Mouse (Mus musculus) right cerebral cortex, adult 18-20 months (tissue): ENCODE measurements around the gene Rgs3.

Experiments used
- DNase-seq: peaks from one replicate; pipeline ENCODE4 v3.0.0; 2022; ENCODE audit warnings: mixed read lengths

Rgs3 gene

DNA sequence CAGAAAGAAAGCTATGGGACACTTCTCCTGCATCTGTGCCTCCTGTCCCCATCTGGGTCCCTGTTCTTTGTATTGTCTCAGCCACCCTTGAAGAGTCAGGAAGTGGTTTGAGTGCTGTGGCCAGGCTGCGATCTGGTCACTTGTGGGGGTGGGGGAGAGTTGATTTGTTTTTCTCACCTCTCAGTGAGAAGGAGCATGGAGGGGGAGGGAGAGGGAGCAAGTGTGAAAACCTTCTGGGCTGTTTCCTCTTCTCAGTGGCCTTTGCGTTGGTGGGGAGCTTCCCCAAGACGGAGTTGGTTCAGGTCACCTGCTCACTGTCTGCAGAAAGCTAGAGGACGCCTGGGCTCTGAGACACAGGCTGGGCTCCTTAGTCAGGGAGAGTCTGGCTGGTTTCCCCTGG, 70.3 kb downstream of the Rgs3 start:
- DNase-seq: no peak

DNA sequence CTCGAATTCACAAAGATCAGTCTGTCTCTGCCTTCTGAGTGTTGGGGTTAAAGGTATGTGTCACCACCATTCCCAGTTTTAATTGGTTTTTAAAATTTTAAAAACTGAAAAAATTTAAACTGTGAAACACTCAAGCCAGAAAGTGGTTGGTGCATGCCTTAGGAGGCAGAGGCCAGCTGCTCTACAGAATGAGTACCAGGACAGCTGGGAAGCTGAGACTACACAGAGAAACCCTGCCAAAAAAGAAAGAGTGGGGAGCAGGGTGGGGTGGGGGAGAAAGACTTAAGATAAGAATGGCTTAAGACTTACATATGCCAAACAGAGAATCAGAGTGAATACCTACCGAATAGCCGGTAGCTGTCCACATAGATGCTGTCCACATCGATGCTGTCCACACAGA, 73.6 kb downstream of the Rgs3 start:
- no peak for DNase-seq

DNA sequence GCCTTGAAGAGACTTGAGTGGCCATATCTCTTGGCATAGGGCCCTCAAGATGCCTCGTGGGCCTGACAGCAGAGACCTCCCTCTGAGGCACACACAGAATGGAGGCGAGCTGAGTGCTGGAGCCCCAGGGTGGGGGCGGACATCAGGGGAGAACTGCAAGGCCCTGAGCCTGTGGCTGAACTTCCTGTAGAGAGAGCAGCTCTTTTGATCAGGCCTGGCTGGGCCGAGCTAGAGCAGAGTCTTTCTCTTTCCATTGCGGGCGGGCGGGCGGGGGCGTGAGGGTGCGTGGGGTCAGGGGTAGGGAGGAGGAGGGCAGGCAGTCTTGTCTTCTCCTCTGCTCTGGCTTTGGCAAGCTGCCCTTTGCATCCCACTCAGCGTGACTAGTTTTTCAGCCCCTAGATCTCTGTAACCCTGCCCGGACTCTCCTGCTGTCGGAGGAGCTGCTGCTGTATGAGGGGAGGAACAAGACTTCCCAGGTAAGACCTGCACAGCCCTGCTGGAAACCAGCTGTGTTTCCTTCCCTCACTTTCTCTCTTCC, 74.5 kb downstream of the Rgs3 start:
- no peak for DNase-seq

DNA sequence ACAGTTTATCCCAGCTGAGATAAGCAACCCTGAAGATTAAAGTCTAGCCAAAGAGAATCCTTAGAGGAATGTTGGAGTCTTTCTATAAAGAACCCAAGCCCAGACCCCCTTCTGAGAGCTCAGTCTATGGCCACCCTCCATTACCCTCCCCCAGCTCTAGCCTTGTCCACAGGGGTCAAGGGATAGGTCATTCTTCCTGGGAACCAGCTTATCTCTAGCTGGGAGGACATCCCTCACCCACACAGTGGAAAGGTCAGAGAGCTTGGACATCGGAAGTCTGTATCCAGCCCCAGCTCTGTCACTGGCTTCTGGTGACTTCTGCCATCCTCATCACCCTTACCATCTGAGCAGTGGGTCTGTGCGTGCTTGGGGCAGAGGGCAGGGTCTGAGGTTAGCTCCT, 75.2 kb downstream of the Rgs3 start:
- DNase-seq: no peak

DNA sequence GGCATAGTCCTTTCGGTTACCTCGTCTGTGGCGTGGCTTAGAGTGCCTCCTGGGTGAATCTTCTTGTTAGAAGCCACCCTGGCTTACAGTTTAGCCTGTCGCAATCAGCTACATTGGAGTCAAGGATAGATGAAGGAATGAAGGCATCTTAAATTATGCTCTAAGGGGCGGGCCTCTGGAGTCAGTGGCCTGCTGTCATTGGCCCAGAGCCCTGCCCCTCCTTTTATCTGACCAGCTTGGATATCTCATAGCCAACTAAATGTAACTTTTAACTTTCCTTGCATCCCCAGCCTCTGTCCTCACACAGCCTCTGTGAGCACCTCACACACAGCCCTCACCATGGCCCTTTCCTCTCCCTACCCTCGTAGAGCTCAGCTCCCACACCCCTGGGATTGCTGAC, 76.4 kb downstream of the Rgs3 start:
- no peak for DNase-seq

DNA sequence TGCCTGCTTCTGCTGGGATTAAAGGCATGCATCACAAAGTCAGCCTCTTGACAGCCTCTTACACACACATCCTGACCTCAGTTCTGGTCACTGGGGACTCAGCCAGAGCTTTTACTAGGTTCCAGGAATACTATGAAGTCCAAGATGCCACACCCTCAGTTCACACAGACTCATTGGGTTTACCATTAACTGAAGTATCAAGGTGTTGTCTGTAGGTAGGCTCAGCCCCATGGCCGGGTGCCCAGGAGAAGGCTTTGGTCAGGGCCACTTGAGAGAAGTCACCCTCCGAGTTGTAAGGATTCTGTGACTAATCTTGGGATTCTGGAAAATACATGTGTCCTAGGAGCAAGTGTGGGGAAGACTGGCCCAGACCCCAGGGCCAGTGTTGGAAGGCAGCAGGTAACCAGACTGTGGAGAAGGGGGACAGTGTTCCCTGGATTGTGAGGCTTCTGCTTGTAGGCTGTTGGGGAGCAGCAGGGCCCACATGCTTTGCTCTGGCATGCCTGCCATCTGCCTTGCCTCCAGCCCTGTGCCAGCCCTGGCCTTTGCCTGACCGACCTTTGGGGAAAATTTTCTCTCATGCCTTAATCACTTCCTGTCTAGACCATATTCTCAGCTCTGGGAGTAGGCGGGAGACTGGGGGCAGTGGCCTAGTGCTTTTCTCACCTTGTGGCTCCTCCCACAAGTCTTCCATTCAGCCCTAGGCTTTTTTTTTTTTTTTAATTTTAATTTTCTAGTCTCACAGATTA, 78.4 kb downstream of the Rgs3 start:
- no peak for DNase-seq

DNA sequence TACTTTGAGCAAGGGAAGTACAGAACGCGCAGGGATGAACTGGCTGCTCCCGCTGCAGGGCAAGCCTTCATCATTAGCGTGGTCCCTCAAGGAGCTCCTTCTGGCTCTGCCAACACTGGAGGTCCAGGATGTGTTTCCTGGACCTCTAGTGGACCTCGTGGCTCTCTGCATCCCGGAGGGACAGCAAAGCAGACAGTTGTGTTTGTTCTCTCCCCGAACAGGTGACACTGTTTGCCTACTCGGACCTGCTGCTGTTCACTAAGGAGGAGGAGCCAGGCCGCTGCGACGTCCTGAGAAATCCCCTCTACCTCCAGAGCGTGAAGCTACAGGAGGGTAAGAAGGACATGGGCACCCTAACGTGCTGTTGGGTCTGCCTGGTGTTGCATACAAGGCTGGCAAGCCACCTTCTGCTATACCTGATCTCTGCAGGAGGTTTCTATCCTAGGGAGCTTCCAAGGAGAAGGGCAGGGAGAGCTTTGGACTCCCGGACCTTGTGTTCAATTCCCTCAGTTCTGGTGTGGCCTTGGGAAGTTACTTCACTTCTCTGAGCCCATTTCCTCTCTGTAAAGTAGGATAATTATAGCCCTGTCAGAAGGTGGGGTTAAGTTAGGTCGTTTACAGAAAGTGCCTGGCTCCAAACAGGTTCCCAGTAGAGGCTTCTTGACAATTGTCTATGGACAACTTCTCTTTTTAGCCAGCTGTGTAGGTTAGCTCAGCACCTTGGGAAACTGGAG, 81.0 kb downstream of the Rgs3 start:
- DNase-seq: no peak

DNA sequence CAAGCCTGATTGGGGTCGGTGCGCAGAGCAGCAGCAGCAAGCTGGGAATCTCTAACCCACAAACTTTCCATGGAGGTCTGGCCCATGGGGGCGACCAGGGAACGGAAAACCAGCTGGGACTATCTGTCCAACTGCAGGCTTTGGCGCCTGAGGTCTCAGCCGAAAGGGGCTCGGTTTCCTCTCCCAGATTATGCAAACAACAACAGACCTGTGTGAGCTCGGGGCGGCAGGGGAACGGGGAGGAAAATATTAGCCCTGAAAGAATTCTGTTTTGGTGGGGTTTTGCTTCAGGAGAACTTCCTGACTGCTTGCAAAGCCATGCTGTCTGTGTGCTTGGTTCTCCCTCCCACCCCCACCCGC, 81.6 kb downstream of the Rgs3 start:
- no peak for DNase-seq

DNA sequence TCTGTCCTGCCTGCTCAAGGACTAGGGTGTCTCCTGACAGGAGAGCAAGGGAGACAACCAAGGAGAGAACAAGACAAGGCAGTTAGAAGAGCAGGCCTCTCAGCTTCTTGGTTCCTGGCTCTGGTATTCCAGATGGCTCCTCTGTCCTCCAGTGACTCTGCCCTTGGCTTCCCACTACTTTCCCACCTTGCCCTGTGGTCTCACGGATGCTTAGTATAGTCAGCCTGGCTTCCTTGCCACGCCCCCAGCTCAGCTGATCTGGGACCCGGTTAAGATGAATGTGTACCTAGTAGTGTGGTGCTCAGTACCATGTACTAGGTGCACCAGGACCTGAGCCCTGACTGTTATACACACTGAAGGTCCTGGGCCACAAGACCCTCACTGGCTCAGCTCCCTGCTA, 82.0 kb downstream of the Rgs3 start:
- DNase-seq: no peak

DNA sequence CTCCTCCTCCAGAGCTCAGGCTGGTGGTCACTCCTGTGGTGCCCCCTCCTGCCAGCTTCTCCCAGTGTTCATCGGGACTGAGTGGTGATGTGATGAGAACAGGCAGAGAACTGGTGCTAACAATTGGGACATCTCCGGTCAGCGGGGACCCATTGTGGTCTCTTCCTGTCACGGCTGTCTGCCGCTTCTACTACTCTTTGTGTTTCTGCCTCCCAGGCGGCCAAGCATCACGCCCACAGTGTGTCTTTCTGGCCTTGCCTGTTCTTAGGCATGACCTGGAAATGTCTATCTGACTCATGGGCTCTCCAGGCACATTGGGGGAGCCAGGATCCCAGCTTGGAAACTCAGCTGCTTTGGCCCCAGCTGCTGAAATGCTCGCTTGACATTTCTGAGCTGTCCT, 83.8 kb downstream of the Rgs3 start:
- no peak for DNase-seq

DNA sequence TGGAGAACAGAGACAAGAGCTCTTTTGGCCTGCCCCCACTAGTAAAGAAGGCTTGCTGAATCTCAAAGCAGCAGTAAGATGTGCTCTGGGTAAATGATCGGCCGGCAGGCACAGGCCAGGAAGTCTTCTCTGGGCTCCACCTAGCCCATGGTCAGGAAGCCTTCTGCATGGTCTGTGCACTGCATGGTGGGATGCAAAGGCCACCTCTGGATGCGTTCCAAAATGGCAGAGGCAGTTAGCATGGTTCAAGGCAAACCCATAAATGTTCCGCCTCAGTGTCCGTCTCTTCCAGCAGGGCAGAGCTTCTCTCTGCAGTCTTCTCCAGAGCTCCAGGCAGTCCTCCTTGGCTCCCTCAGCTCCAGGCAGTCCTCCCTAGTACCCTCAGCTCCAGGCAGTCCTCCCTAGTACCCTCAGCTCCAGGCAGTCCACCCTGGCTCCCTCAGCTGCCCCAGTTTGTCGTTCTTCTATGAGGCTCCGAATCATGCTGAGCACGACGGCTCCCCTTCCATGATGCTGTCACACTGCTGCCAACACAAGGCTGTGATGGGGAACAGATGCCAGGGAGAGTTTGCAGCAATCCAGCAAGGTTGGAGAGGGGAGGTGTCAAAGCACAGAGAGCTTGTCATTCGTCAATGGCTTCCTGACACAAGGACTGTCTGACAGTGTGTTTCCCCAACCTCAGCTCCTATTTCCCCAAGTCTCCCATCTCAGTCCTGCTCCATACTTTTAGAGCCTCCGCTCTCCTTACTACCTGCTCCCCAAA, 84.6 kb downstream of the Rgs3 start:
- DNase-seq: peak; percentile 32

DNA sequence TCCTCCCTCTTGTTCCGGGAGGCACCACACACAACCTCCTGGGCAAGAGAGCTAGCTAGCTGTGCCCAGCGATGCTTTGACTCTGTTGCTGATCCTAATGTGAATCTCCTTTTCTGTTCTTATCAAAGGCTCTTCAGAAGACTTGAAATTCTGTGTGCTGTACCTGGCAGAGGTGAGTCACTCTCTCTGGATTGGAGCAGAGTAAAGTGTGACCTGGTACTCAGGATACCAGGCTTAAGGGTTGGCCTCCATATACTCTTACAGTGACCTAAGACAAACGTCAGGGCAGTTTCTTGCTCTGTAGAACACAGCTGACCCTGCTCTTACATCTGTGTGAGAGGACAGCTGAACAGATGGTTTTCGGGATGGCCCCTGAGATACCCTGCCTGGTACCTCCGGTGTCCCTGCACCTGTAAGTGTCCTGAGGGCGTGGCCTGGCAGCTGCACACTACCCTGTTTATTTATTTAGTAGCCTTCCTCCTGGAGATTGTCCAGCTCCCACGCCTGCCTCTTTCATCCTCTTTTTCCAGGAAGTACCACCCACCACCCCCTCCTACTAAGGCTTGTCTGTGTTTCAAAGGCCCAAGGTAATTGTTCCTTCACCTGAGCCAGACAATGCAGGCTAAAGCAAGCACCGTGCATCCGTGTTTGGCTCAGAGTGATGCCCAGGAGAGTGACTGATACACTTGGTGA, 87.1 kb downstream of the Rgs3 start:
- no peak for DNase-seq

DNA sequence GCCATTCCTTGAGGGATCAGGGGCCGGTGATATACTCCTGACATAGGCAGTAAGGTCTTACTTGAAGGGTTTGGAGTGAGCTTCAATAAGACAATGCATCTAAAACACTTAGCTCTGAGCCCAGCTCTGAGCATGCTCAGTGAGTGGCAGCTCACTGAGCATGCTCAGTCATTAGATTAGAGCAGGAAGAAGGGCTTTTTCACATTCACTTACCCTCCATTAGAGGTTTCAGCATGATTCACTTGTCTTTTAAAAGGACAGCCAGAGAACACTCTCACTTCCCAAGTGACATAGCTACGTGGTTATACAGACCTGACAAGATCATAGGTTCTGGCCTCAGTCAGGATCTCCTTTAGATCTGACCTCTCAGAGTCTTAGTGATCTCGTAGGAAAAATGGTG, 89.2 kb downstream of the Rgs3 start:
- no peak for DNase-seq

DNA sequence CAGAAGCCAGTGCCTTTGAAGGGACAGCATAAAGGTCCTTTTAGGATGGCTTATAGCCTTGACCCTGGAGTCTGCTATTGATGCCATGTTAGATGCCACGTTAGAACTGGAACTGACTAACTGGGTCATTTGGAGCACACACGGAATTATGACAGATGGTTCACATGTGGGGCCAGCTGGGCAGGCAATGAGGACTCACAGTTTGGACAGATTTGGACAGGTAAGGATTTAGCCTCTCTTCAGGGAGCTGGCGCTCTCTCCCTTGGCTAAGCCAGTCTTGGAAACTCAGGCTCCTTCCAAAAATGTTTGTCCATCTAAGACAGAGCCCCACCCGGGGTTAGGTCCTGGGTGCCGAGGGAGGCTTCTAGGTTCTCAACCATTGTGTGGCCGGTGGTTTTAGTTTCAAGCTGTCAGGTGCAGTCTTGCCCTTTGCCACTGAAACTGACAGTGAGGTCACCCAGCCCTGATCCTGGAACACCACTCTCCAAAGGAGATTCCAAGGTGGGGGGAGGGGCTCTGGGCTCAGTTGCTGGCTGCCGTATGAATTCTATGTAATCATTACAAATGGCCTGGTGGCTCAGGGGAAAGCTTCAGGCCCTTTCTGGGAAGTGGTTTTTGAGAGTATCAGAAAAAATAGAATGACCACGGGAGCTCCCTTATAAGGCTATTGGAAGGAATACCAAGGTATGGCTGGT, 90.0 kb downstream of the Rgs3 start:
- no peak for DNase-seq

DNA sequence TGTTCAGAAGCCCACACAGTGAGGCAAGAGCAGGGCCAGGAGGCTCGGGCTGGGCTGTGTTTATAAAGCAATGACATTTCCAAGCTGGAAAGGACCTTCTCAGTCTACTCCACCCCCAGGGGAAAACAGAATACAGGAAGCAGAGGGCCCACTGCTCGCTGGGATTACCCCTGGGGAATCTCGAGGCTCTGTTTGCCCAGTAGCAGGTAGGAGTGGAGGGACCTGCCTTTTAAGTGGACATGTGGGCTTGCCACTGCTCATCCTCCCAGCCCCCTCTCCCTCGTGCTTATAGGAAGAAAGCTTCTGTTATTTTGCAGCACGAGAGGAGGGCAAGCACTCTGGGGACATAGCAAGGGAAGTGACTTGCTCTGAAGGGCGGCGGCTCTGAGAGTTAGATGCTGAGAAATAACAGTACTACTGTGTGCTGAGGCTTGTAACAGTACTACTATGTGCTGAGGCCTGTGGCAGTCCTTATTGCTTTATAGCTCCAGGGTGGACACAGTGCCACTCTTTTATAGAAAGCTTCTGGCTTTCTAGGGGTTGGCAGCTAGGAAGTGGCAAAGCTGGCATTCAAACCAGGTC, 91.6 kb downstream of the Rgs3 start:
- DNase-seq: no peak

DNA sequence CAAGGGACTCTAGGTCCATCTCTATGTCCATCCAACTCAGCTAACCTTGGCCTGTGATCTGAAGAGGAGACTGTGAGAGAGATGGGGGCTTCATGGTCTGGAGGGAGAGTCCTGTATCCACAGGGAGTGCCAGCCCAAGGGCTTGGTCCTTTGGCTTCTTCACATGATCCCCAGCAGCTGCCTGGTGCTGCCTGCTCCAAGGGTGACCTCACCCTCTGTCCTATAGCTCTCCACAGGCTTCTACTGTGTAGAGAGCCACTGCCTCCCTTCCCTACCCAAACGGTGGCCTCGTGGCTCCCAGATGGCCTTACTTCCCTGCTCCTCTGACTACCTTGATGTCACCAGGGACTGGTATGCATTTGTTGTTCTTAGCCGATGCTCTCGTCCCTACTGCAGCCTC, 92.6 kb downstream of the Rgs3 start:
- DNase-seq: no peak

DNA sequence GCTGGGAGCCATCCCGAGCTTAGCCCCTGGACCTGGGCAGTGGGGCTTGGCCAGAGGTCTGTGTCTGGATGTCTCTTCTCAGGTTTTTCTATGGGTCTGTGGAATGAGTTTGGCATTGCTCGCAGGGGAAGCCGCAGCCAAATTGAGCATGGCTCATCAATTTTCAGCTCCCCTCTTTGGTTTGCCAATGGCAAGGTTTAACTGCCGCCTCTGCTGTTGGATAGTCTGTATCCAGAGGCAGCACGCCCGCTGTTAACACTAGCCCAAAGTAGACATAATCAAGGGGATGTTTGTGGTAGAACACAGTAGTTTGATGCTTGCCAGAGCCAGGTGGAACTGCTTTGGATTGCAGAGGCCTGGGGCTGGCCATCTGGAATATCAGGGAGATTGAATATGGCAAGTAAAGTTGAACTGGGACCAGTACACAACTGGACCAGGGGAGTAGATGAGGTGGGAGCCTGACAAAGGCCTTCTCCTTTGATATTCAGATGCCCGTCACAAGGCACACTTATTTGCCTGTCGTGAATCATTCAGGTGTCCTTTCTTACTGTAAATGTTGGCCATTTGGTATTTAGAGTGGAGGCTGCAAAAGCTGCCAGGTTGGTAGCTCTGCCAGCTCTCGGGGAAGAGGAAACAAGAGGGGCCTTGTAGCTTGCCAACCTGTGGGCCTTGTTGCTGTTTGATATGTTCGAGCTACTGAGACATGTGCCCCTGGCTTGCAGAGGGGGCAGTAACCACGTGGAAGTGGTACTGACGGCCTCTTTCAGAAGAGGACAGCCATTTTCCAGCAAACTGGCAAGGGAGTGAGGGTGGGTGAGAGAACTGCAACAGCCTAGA, 93.5 kb downstream of the Rgs3 start:
- no peak for DNase-seq

DNA sequence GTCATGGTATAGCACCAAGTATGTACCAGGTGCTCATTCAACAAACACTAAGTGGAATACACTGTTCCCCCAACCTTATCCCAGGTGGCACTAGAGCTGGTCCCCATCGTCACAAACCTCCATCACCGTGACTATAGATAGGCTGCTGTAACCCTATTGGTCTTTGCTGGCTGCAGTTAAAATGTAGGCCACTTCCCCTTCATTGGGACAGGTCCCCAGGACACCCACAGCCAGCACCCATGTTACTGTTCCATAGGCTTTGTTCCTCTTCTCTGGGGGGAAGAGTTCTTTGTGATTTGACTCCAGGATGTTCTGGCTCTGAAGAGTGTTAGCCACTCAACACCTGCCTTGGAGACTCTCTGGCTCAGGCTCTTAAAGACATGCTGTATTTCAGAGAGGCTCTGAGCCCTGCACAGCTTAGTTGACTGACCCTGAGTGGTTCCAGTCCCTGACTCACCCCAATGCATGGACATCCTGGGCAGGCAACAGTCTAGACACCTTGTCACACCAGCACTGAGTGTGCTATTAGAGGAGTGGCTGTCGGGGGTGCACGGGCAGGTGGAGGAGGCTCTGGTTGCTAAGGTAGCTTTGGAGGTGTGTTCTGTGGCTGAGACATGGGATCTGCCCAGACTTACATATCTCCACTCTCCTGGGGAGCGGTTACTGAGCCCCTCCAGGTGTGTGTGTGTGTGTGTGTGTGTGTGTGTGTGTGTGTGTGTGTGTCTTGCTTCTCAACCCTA, 94.4 kb downstream of the Rgs3 start:
- DNase-seq: no peak

DNA sequence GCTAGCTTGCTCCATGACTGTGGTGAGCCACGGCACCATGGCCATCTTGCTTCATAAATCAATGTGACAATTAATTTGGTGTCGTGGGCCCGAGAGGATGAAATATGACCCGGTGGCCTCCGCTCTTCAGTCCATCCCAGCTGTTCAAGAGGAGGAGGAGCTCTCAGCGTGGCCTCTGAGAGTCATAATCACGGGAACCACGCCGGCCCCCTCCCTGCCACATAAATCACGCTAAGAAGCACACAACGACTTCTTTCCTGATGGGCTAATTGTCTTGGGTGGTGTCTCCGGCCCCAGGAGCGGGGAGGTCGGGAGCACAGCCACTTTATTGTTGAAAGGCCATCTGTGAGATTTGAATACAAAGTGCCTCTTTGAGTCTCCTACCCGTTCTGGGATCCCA, 99.6 kb downstream of the Rgs3 start:
- DNase-seq: peak; percentile 40

DNA sequence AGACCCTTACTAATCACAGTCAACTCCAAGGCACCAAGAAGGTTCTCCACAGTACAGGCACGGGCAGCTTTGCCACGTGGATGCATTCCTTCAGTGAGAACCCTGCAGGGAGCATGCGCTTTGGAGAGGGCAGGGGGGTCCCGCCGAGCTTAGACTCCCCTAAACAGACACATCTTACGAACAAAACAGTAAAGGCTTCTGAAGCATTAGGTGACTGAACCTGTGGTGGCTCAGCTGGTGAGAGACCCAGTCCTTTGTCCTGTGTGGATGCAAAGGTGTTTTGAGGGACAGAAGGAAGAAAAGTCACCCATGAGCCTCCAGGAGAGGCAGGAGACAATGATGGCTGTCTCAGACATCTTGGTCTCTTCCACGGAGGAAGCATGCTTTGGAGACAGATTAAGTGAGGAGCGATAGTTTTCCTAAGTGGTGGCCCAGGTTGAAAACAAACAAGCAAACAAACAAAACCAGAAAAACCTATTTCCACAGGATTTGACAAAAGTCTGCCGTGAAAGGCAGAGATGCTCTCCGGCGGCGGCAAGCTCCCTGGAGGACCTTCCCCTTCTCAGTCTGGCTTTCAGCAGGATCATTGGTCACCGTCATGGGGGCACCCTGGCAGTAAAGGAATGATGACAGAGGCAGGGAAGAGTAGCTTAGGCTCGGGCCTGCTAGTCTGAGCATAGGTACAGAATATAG, 100.4 kb downstream of the Rgs3 start:
- DNase-seq: no peak
